Mouse (Mus musculus) testis, adult 2 months (tissue): ENCODE data around the gene Axdnd1.

ENCODE experiments used
- CTCF ChIP-seq: fragments of 200-500 bp; IDR thresholded peaks from 2 replicates; pipeline ENCODE4 v1.5.1; 2012; ENCODE audit warnings: low read depth, mild to moderate bottlenecking, inconsistent platforms, low read length, moderate library complexity; ENCODE audit not compliant: control insufficient read depth, insufficient read depth, insufficient replicate concordance
- POLR2A ChIP-seq: fragments of 200-500 bp; IDR thresholded peaks from 2 replicates; pipeline ENCODE4 v1.6.1; 2012; ENCODE audit warnings: low read depth, mild to moderate bottlenecking, inconsistent platforms, low read length, moderate library complexity; ENCODE audit not compliant: control insufficient read depth

GRCm38 (mm10) chr1:156425746-156426145 lies 4.8 kb upstream of the Axdnd1 start:
- no peak for TF ChIP-seq CTCF
- TF ChIP-seq POLR2A = no peak
